Mouse (Mus musculus) cerebellum, postnatal 25 days (tissue): Measurements from ENCODE around the gene Tmem208.

ENCODE experiments used
- DNase-seq, 2 experiments: peaks; one replicate each; pipeline ENCODE4 v3.0.0; 2021; ENCODE audit warnings: mixed read lengths in 2 of 2

Gene Tmem208

GRCm38 (mm10) chr8:105326141-105326672, at the start of gene Tmem208, which contains the start of gene Lrrc29:
Gene Tmem208, plus strand, starts transcription at chr8:105326354.
Gene Lrrc29, minus strand, starts transcription at chr8:105326278.
- DNase-seq = peak; percentile 97 to 99

- DNase-seq = peak; percentile 94 to 96
Measured at GRCm38 (mm10) chr8:105278911-105279334, 47.2 kb upstream of the Tmem208 start.

GRCm38 (mm10) chr8:105280567-105280966, 45.6 kb upstream of the Tmem208 start:
- no peak for DNase-seq

GRCm38 (mm10) chr8:105281821-105282220, 44.3 kb upstream of the Tmem208 start:
- DNase-seq = peak in 1 of 2 experiments; percentile 14

- DNase-seq = no peak
Measured at GRCm38 (mm10) chr8:105282239-105282638, 43.9 kb upstream of the Tmem208 start.

- peak; percentile 67 to 83 for DNase-seq
Measured at GRCm38 (mm10) chr8:105283074-105283473, 43.1 kb upstream of the Tmem208 start.

- peak in 1 of 2 experiments; percentile 30 for DNase-seq
Measured at GRCm38 (mm10) chr8:105285514-105285913, 40.6 kb upstream of the Tmem208 start.

- no peak for DNase-seq
Measured at GRCm38 (mm10) chr8:105286907-105287306, 39.2 kb upstream of the Tmem208 start.

GRCm38 (mm10) chr8:105288231-105288630, 37.9 kb upstream of the Tmem208 start:
- peak in 1 of 2 experiments; percentile 13 for DNase-seq

- DNase-seq = peak; percentile 98 to 99
Measured at GRCm38 (mm10) chr8:105288958-105289732, 37.0 kb upstream of the Tmem208 start.

- DNase-seq = peak; percentile 73 to 77
Measured at GRCm38 (mm10) chr8:105289805-105290460, 36.2 kb upstream of the Tmem208 start, which contains the start of gene 4931428F04Rik. Gene 4931428F04Rik, minus strand, starts transcription at chr8:105289864.

- peak; percentile 88 to 97 for DNase-seq
Measured at GRCm38 (mm10) chr8:105290554-105291314, 35.4 kb upstream of the Tmem208 start.

- peak in 1 of 2 experiments; percentile 39 for DNase-seq
Measured at GRCm38 (mm10) chr8:105291364-105291763, 34.8 kb upstream of the Tmem208 start.

- peak in 1 of 2 experiments; percentile 43 for DNase-seq
Measured at GRCm38 (mm10) chr8:105291802-105292201, 34.4 kb upstream of the Tmem208 start.

GRCm38 (mm10) chr8:105292471-105292870, 33.7 kb upstream of the Tmem208 start:
- DNase-seq = peak in 1 of 2 experiments; percentile 47

- peak; percentile 86 to 87 for DNase-seq
Measured at GRCm38 (mm10) chr8:105293405-105293804, 32.7 kb upstream of the Tmem208 start.

- no peak for DNase-seq
Measured at GRCm38 (mm10) chr8:105294776-105295175, 31.4 kb upstream of the Tmem208 start.

GRCm38 (mm10) chr8:105295256-105295655, 30.9 kb upstream of the Tmem208 start:
- DNase-seq = no peak

- no peak for DNase-seq
Measured at GRCm38 (mm10) chr8:105295895-105296573, 30.1 kb upstream of the Tmem208 start, which contains the start of gene Exoc3l. Gene Exoc3l, minus strand, starts transcription at chr8:105296101.

GRCm38 (mm10) chr8:105297511-105298192, 28.5 kb upstream of the Tmem208 start, which contains the start of gene E2f4:
Gene E2f4, plus strand, starts transcription at chr8:105297663.
- peak; percentile 91 to 95 for DNase-seq
